Mouse (Mus musculus) urinary bladder, postnatal 4 days (tissue): ENCODE measurements around the gene Mtmr3.

Experiments used
- DNase-seq, 2 experiments: peaks; one replicate each; pipeline ENCODE4 v3.0.0; 2021 to 2022; ENCODE audit warnings: low spot score in 2 of 2

Gene Mtmr3

DNA sequence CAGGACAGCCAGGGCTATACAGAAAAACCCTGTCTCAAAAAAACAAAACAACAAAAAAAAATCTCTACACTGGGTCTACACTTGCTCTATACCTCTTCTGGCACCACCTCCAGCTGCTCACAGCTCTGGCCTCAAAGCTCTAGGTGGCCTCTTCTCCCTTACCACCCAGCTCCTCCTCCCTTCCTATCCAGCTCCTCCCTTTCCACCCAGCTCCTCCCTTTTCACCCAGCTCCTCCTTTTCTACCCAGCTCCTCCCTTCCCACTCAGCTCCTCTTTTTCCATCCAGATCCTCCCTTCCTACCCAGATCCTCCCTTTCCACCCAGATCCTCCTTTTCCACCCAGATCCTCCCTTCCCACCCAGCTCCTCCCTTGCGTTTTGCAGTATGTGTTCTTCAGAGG lies 127.2 kb downstream of the Mtmr3 start:
- no peak for DNase-seq

DNA sequence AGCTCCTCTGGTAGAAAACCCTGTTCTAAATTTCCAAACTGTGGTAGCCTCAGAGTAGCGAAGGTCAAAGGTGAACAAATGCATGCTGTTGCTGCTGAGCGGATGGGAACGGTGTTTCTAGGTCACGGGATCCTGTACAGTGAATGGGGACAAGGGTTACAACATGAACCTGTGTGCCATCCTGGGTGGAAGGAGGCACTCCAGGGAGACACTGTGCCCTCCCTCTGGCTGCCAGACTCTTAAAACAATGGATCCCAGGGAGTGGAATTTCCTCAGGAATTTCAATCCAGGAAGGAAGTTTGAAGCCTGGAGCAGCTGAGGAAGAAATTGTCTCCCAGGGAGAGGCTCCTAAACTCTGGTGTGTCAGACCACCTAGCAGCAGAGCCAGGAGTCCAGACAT lies 128.5 kb downstream of the Mtmr3 start:
- no peak for DNase-seq

DNA sequence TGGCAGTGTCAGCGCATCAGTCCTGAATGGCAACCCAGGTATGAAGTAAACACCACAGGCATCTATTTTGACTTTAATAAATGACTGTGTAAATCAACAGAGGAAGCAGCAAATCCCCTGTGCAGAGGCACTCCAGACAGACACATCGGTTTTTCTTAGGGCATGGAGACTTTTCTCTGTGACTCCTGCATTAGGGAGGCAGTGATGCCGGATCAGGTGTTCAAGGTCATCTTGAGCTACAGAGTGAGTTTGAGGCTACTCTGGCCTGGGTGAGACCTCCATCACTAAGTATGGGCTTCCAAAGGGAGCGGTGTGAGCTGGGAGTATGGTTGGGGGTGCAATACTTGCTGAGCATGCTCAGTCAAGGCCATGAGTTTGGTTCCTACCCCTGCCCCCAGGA lies 130.0 kb downstream of the Mtmr3 start:
- DNase-seq, result no peak

DNA sequence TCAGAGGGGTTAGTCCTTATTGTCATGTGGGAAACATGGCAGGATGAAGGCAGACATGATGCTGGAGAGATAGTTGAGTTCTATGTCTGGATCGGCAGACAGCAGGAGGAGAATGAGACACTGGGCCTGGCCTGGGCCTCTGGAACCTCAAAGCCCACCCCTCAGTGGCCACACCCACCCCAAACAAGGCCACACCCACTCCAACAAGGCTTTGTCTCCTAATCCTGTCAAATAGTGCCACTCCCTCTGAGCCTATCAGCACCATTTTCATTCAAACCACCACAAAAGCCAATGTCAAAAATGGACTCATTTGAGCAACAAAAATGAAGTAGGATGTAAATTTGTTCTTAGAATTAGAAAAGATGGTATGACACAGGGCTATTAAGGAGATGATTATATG lies 130.5 kb downstream of the Mtmr3 start:
- DNase-seq, result no peak

DNA sequence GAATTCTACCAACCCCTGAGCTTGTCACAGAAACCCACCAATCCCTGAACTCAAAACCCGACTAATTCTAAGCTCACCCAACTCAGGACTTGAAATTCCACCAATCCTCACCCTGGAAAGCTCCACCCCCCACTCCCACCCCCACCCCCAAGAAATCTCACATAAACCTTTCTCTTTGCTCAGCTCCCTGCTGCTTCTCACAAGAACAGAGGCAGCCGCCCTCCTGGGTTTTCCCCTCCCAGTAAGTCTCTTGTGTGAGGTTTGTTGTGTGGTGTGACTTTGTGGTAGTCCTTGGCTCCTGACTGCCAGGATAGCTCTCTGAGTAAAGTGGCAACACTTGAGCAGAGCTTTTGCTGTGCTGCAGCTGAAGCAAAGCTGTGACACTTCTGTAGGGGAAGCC lies 131.8 kb downstream of the Mtmr3 start:
- no peak for DNase-seq

DNA sequence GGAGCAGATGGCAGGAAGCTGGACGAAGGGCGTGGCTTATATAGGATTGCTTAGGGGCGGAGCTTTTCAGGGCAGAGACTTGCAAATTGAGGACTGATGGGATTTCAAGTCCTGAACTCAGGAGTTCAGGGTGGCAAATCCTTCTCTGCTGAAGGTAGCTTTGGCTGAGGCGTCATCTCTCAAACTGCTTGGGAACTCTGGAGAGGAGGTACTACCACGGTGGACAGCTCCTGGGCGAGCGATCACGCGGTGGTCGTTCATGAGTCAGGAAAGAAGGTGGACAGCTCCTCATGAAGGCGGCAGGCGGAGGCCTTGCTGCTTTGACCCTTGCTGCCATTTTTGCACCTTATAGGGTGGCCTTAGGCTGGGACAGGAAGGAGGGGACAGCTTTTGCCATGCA lies 133.5 kb downstream of the Mtmr3 start:
- no peak for DNase-seq

DNA sequence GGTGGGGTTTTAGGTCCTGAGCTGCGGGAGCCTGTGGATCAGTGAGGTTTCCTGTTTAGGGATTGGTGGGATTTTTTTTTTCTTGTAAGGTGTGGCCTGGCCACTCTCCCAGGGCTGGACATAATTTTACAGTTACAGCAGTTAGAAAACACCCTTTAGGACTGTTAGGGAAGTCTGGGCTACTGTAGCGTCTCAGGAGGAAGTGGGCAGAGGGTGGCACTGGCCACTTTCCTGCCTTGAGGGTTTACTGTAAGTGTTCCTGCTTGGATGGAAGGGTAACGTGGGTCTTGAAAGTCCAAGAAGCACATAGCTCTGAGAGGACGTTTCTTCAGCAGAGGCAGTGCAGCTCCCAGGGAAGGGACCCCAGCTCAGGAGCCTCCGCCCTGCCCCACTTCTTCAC lies 134.0 kb downstream of the Mtmr3 start:
- DNase-seq, result no peak

DNA sequence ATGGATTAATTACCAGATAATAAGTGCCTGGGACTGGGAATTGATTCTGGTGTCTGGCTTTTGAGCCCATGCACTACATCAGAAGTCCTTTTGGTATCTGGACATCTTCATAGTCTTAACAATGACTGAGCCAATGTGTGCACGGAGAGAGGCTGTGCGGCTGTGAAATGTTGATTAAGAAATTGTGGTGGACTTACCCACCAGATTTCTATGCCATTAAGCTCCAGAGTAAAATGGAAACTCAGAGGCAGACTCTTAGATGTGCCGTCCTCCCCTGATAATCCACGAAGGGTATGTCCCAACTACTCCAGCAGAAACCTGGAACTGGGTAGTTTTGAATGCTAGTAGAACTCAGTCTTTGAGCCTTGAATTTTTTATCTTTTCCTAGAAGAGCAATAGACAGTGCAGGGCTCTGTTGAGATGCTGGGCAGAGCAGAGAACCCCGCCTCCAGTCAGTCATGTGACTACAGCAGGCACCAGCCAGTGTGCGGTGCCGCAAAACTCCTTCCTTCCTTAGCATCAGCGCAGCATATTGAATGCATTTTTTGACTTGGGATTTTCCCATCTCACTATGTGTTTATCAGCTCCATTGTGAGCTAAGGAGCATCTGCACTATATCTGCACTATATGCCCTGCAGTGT lies 139.6 kb downstream of the Mtmr3 start:
- DNase-seq, result no peak

DNA sequence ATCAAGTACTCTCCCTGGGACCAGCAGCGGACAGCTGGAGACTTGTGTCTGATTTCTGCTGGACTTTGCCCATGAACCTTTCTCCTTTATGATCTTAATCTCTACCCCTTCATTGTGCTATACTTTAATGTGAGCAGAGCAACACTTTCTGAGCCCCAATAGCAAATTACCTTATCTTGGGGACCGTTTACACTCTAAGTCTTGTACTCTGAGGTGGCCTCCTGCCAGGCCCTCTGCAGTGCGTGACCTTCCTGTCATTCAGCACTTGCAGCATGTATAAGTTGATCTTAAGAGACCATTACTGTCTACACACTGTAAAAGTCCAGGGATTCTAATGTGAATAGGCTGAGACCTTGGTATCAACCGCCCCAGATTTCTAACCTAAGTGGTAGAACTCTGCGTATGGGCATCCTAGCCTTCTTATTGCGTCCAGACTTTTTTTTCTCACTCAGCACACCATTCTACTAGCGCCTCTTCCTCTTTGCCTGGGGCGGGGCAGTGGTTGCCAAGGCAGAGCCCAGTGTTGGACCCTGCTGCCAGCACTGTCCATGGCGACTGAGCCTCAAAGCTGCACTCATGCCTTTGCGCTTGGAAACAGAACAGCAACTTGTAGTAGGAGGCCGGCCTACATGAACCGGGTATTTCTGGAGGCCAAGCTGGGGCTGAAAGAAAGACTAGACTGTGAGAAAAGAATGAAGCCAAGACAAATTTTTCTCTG lies 142.0 kb downstream of the Mtmr3 start:
- no peak for DNase-seq

DNA sequence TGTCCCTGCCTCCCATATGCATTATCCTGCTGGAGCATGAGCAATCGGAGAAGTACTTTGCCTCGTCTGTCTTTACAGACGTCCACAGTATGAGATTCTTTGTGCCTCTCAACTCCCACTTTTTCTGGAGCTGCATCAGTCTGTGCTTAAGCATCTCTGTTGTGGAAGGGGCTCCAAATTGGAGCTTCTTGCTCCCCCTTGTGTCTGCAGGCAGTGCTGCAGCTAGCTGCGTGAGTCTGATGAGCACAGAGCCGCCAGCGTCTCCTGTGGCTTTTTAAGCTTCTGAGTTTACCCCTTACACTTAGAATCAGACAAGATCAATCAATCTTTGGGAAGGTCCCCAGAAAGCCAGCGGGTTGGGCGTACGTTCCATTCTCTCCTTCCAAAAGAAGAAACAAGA lies 143.5 kb downstream of the Mtmr3 start:
- no peak for DNase-seq

DNA sequence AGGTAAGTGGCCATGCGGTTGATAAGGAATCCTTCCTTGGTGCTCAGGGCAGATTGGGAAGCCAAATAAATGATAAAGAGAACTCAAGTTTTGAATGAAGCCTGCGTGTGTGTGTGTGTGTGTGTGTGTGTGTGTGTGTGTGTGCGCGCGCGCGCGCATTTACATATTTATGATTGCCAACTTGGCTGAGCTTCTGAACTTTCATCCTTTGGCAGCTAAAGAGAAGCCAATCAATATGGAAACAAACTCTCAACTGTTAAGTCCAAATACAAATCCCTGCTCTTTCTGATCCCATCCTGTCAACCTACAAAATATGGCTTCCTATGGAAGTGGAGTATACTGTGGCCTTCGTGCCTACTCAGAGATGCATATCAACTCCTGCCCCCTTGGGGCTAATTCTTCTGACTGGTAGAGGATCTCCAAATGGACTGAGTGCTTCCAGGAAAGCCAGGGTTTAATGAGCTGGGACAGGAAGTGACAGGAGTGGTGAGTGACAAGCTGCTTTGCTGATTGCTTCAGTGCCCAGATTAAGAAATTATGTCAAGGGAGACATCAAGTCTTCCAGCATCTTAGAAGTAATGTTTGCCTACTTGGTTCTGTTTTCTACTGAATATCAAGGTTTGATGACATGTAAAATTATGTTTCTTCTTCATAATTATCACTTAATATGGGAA lies 148.3 kb downstream of the Mtmr3 start:
- DNase-seq, result no peak

DNA sequence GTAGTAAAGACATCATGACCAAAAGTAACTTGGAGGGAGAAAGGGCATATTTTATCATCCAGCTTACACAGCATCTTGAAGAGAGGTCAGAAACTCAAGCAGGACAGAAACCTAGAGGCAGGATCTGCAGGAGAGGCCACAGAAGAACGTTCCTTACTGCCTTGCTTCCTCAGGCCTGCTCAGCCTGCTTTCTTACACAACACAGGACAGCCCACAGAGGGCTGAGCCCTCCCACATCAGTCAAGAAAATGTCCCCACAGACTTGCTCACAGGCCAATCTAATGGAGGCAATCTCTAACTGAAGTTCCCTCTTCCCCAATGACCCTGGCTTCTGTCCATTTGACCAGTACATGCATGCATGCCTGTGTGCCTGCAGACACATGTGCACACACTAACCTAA lies 152.4 kb downstream of the Mtmr3 start:
- DNase-seq, result no peak

DNA sequence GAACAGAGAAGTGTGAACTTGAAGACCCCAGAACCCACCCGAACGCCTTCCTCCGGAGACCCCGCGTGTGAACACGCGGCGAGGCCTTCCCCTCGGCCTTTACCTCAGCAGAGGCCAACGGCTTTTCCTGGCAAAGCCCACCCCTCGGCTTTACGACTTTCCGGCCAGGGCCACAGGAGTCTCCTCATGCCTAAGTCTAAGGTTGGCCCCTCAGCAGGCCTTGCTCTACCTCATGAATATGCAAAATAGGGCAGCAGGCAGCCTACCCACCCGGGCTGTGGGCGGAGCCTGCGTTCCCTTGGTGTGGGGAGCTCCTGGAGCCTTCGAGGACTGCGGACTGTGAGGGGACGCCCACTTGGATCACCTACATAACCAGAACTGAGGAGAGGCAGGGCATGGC lies 153.7 kb downstream of the Mtmr3 start, which contains the start of gene Hormad2:
Gene Hormad2, minus strand, starts transcription at position 128 of the 400 bp plus-strand sequence.
- DNase-seq, result no peak

DNA sequence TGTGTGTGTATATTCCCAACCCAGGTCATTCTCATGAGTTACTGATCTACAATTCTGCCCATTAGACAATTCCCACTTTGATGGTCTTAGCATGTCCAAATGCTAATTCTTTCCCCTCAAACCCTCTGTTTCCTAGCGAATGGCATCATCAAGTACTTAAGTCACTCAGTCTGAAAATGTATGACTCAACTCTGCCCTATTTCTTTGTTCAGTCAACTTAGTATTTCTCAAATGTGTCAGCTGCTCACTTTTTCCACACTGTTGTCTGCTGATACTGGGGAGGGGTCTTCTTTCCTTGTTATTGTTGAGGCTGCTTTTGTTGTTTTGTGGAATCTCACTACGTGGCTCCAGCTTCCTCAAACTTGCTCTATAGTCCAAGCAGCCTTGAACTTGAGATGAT lies 156.5 kb downstream of the Mtmr3 start:
- DNase-seq, result no peak

DNA sequence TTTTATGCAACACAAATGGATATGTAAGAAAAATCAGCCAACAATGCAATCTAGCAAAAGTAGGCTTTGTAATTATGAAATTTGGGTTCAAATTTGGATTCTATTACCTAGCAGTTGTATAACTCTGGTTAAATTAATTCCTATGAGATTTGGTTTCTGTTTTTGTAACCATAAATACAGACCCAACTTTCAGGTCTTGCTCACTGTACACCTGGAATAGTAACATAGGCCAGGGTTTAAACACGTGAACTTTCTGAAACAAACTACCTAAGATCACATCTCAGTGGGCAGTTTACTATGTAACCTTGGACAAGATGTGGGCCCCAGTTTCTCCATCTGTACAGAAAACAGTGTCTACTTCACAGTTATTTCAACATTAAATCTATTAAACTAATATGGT lies 157.3 kb downstream of the Mtmr3 start:
- no peak for DNase-seq

DNA sequence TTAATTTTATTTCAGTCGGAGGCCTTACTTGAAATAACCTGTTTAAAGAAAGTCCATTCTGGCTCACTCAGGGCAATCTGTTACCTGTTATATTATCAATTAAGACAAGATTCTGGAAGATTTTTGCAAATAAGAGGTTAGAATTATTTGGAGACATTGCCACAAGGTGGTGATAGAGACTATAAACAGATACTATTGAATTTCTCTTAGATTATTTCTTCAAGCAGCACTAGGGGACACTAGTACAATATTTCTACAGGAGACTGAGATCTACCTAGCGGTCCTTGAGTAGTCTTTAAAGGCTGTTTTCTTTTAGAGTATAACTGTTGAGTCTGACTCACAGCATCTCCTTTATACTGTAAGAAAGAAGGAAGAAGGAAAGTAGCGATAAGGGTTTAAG lies 158.0 kb downstream of the Mtmr3 start:
- DNase-seq, result no peak

DNA sequence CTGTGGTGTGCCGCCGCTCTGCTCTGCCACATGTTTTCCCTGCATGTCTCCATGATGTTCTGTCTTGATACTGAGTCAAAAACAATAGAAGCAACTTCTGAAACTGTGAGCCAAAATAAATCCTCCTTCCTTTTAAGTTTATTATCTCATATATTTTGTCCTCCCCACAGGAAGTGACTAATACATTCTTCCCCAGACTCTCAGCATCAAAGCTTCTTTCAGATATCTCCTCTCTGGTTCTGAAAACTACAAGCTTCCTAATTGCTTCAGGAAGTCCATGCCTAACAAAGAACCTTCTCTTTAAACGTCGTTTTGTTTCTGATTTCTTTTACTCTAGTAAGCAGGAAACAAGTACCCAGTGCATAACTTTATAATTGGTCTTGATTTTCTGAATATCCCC lies 160.2 kb downstream of the Mtmr3 start:
- no peak for DNase-seq
